Mouse (Mus musculus): ENCODE results near the gene Mlxip.

Gene Mlxip

DNA sequence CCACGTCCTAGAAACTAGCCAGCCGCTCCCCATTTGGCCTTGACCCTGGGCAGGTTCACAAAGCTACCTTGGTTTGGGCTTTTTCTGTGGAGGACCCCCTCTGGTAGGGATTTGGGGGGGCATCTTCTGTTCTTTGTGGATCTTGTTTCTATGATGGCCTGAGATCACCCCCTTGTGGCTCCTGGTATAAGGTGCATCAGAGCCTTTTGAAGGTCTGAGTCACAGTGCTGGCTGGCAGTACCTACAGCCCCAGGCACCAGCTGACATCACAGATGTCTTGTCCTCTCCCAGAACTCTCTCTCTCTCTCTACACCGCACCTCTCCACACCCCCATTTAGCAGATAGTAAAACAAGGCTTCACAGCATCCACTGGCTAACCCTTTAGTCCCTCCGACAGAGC is 105.1 kb downstream of the Mlxip start:
- no peak for DNase-seq (ENCODE audit: extremely low read depth, insufficient read length, low spot score)

DNA sequence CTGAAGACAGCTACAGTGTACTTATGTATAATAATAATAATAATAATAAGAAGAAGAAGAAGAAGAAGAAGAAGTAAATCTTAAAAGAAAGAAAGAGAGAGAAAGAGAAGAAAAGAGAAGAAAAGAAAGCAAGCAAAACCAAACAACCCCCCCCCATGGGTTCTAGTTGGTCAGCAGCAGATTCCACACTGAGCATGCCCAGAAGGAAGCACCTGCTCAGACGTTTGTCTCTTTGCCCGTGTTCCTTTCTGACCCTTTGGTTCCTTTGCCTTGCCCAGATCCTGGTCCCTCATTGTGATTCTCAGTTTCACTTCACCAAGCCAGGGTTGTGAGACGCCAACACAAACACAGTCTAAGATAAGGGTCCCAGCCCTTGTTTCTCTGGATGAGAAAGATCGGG is 107.4 kb downstream of the Mlxip start:
- no peak for DNase-seq (ENCODE audit: extremely low read depth, insufficient read length, low spot score)
